Mouse (Mus musculus): ENCODE measurements at regions not wholly inside any gene's neighbourhood (a gene's known extent, or its start where the extent isn't known, plus 50 kb on each side); places are given as distances from the start of the nearest gene placed in this dataset.
"Not testable (repeated sequence)": the region's sequence is repeated elsewhere in the genome, so short reads cannot be mapped to it uniquely, and the experiment has no call there.

DNA sequence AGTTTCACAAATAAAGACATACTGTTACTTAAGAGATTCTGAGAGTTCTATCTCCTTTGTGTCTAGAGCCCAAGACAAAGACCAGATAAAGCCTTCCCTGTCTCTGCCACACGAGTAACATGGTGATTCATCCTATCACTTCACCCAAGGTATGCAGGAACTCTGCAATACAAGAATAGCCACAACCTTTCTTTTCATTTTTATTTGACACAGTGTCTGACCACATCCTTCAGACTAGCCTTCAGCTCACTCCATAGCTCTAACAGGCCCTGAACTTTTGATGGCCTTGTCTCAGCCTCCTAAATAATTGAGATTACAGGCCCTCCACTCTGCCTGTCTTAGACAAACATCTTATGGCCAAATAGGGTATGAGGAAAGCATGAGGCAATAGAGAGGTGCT is 337.6 kb upstream of the Cdh5 start:
- 71% methylated on average over 1 of the region's 1 CpGs for WGBS
- Histone ChIP-seq H3K4me3 (replicated peaks) (no peak overlapping the region), H3K36me3 (no peaks in the 10 kb centered on the region)

DNA sequence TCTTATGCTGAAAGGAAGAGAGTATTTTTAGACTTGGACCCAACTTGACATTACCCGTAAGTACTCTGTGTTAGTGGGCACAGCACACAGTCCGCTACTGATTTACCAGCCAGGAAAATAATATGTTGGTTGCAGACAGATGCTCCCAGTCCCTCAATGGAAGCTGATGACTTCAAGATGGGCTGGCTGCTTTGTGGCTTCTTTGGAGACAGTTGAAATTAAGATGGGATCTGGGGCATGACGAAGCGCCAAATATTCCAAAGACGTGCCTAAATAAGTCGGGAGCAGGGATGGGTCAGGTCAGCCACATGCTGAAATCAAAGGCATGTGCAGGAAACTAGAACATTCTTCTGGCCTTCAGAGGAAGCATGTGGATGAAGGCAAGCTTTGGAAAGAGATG is 321.8 kb upstream of the Cdh5 start:
- no peaks in the 10 kb centered on the region for H3K4me1 ChIP-seq (replicated peaks)
- 91% methylated on average over 6 of the region's 6 CpGs for WGBS
- no peak overlapping the region for H3K4me3 ChIP-seq (replicated peaks)
- H3K9ac ChIP-seq: no peak overlapping the region
- H3K27ac ChIP-seq: no peak overlapping the region
- no peak overlapping the region for H3K4me2 ChIP-seq (replicated peaks)
- no peaks in the 10 kb centered on the region for H3K9me3 ChIP-seq
- ATAC-seq: no peak
- no peaks in the 10 kb centered on the region for H3K27me3 ChIP-seq (replicated peaks)
- H3K36me3 ChIP-seq: no peaks in the 10 kb centered on the region

More for the DNA sequence above, 337.6 kb upstream of the Cdh5 start:
- Histone ChIP-seq H3K9ac (no peak overlapping the region), H3K27me3 (replicated peaks) (no peaks in the 10 kb centered on the region), H3K27ac (no peak overlapping the region), H3K4me1 (replicated peaks) (no peaks in the 10 kb centered on the region), H3K9me3 (no peaks in the 10 kb centered on the region), H3K4me2 (replicated peaks) (no peak overlapping the region)
- ATAC-seq: no peak

DNA sequence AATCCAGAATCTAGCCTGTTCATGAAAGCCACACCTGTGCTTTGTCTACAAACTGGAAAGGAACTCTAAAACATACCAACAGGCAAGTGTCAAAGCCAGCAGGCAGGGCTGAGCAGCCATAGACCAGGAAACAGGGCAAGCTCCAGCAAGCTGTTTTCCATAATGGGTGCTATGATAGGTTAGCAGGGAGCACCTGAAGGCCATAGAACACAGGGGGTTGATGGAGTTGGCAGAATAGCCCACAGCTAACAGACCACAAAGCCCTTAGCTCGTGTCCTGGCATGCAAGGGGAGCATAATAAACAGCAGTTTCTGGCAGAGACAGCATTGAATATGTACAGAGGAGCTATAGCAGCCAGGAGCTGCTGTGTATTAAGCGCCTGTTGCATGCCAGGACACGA is 313.1 kb upstream of the Cdh5 start:
- H3K4me2 ChIP-seq (replicated peaks): no peak overlapping the region
- H3K4me3 ChIP-seq (replicated peaks): no peak overlapping the region
- H3K27me3 ChIP-seq (replicated peaks): no peaks in the 10 kb centered on the region
- no peak for ATAC-seq
- no peak overlapping the region for H3K27ac ChIP-seq
- H3K9me3 ChIP-seq: no peaks in the 10 kb centered on the region
- no peaks in the 10 kb centered on the region for H3K4me1 ChIP-seq (replicated peaks)
- no peaks in the 10 kb centered on the region for H3K36me3 ChIP-seq
- H3K9ac ChIP-seq: no peak overlapping the region
- 74% methylated on average over 3 of the region's 3 CpGs for WGBS

- Histone ChIP-seq H3K27ac (no peak overlapping the region), H3K4me2 (replicated peaks) (no peak overlapping the region), H3K9ac (no peak overlapping the region), H3K9me3 (no peaks in the 10 kb centered on the region), H3K4me1 (replicated peaks) (no peaks in the 10 kb centered on the region), H3K4me3 (replicated peaks) (no peak overlapping the region), H3K36me3 (no peaks in the 10 kb centered on the region), H3K27me3 (replicated peaks) (no peaks in the 10 kb centered on the region)
- no peak for ATAC-seq
- 77% methylated on average over 1 of the region's 1 CpGs for WGBS
Measured at GRCm38 (mm10) chr8:103793331-103793730, 308.1 kb upstream of the Cdh5 start.

DNA sequence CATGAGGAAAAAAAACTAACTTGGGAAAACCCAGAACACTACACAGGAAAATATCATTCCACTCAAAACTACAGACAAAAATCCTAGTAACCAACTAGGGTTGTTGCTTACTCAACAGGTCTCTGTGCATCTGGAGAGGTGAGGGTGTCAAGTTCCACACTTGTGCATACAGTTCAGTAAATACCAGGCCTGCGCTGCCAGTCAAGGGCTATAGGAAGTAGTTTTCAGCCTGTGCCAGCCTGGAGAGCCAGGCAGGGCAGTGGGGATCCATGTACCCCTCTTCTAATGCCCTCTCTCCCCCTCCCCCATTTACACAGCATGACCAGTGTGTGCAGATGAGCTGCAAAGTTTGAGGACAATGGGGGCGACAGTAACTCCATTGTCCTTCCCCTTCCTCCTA is 302.8 kb upstream of the Cdh5 start:
- not testable (repeated sequence) for H3K27me3 ChIP-seq (replicated peaks); H3K4me3 ChIP-seq (replicated peaks); H3K9ac ChIP-seq; H3K9me3 ChIP-seq; ATAC-seq; H3K4me2 ChIP-seq (replicated peaks); H3K27ac ChIP-seq; H3K36me3 ChIP-seq; H3K4me1 ChIP-seq (replicated peaks)
- WGBS: 85% methylated on average over 2 of the region's 2 CpGs

- Histone ChIP-seq H3K27me3 (replicated peaks) (no peaks in the 10 kb centered on the region), H3K4me3 (replicated peaks) (no peak overlapping the region), H3K4me1 (replicated peaks) (no peaks in the 10 kb centered on the region), H3K4me2 (replicated peaks) (no peak overlapping the region), H3K9me3 (no peaks in the 10 kb centered on the region), H3K9ac (no peak overlapping the region), H3K27ac (no peak overlapping the region), H3K36me3 (no peaks in the 10 kb centered on the region)
- 0 out of 2 replicates have a peak, but pooled peaks have one; percentile 31 for ATAC-seq
- 68% methylated on average over 5 of the region's 5 CpGs for WGBS
Measured at GRCm38 (mm10) chr8:103808171-103808570, 293.3 kb upstream of the Cdh5 start.

- Histone ChIP-seq H3K4me3 (replicated peaks) (no peak overlapping the region), H3K9ac (no peak overlapping the region), H3K9me3 (no peaks in the 10 kb centered on the region), H3K27me3 (replicated peaks) (no peaks in the 10 kb centered on the region), H3K36me3 (no peaks in the 10 kb centered on the region), H3K27ac (no peak overlapping the region), H3K4me2 (replicated peaks) (no peak overlapping the region), H3K4me1 (replicated peaks) (0 out of 2 replicates have a peak, but pooled peaks cover 3% of the 10 kb centered on the region)
- 51% methylated on average over 8 of the region's 8 CpGs for WGBS
- ATAC-seq: peak; percentile 70
Measured at GRCm38 (mm10) chr8:103808580-103808979, 292.8 kb upstream of the Cdh5 start.

DNA sequence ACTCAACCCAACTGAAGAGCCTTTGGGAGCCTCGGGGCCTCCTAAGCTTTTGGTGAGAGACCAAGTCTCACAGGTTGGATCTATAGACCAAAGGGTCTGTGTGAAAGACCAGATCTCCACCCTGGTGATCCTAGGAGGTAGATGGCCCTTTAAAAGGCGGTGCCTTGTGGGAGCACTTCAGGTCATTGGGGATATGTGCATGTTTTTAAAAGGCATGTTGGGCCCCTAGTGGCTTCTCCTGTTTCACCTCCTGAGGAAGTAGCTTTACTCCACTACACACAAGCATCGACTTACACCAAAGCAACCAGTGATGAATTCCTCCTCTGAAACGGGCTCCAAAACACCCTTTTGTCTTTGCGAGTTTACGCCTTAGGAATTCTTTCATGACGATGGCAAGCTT is 292.3 kb upstream of the Cdh5 start:
- 67% methylated on average over 7 of the region's 7 CpGs for whole genome bisulfite sequencing
- Histone ChIP-seq H3K9me3 (no peaks in the 10 kb centered on the region), H3K4me3 (replicated peaks) (no peak overlapping the region), H3K4me2 (replicated peaks) (no peak overlapping the region), H3K36me3 (no peaks in the 10 kb centered on the region), H3K27ac (0 out of 2 replicates have a peak overlapping the region, but pooled peaks have one; percentile 41), H3K4me1 (replicated peaks) (0 out of 2 replicates have a peak, but pooled peaks cover 3% of the 10 kb centered on the region), H3K27me3 (replicated peaks) (no peaks in the 10 kb centered on the region), H3K9ac (no peak overlapping the region)
- no peak for ATAC-seq

GRCm38 (mm10) chr8:103813954-103814591 is 287.4 kb upstream of the Cdh5 start:
- Histone ChIP-seq H3K4me3 (replicated peaks) (no peak overlapping the region), H3K27ac (peak overlapping the region; percentile 51; the same call in 1 of the 2 replicates), H3K4me2 (replicated peaks) (no peak overlapping the region), H3K4me1 (replicated peaks) (0 out of 2 replicates have a peak, but pooled peaks cover 9% of the 10 kb centered on the region), H3K27me3 (replicated peaks) (no peaks in the 10 kb centered on the region), H3K9me3 (no peaks in the 10 kb centered on the region), H3K36me3 (no peaks in the 10 kb centered on the region), H3K9ac (no peak overlapping the region)
- 0 out of 2 replicates have a peak, but pooled peaks have one; percentile 17 for ATAC-seq
- WGBS: 38% methylated on average over 10 of the region's 10 CpGs

GRCm38 (mm10) chr8:103816101-103816894 is 285.1 kb upstream of the Cdh5 start:
- ATAC-seq: no peak
- H3K27ac ChIP-seq: no peak overlapping the region
- no peaks in the 10 kb centered on the region for H3K36me3 ChIP-seq
- 54% methylated on average over 15 of the region's 15 CpGs for WGBS
- no peaks in the 10 kb centered on the region for H3K27me3 ChIP-seq (replicated peaks)
- no peak overlapping the region for H3K9ac ChIP-seq
- no peak overlapping the region for H3K4me2 ChIP-seq (replicated peaks)
- 0 out of 2 replicates have a peak, but pooled peaks cover 9% of the 10 kb centered on the region for H3K4me1 ChIP-seq (replicated peaks)
- no peaks in the 10 kb centered on the region for H3K9me3 ChIP-seq
- H3K4me3 ChIP-seq (replicated peaks): no peak overlapping the region

- Histone ChIP-seq H3K27me3 (replicated peaks) (no peaks in the 10 kb centered on the region), H3K4me1 (replicated peaks) (no peaks in the 10 kb centered on the region; the same call in 1 of the 2 replicates), H3K4me2 (replicated peaks) (no peak overlapping the region), H3K9me3 (no peaks in the 10 kb centered on the region), H3K36me3 (no peaks in the 10 kb centered on the region), H3K9ac (no peak overlapping the region), H3K27ac (no peak overlapping the region), H3K4me3 (replicated peaks) (no peak overlapping the region)
- WGBS: 82% methylated on average over 7 of the region's 7 CpGs
- ATAC-seq: no peak
Measured at GRCm38 (mm10) chr8:103823541-103823940, 277.9 kb upstream of the Cdh5 start.

DNA sequence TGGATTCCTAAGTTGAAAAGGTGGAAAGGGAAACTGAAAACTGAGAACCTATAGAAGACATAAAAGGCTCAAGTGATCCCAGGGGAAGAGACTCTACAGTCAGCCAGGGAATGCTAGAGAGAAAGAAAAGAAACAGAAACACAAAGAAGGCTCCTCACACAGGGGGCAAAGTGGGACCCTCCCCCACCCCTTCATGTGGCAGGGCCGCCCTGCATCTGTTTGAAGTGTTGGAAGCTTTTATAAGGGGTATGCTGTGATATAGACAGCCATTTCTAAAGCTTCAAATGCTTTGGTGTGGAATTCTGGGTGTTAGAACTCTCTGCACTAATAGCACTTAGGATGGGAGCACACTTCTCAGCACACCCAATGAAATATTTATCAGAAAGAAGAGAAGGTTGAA is 276.7 kb upstream of the Cdh5 start:
- H3K4me3 ChIP-seq (replicated peaks): no peak overlapping the region
- H3K36me3 ChIP-seq: no peaks in the 10 kb centered on the region
- no peaks in the 10 kb centered on the region for H3K27me3 ChIP-seq (replicated peaks)
- 71% methylated on average over 1 of the region's 1 CpGs for WGBS
- H3K4me2 ChIP-seq (replicated peaks): no peak overlapping the region
- no peak for ATAC-seq
- no peak overlapping the region for H3K9ac ChIP-seq
- H3K27ac ChIP-seq: 0 out of 2 replicates have a peak overlapping the region, but pooled peaks have one; percentile 7
- H3K4me1 ChIP-seq (replicated peaks): no peaks in the 10 kb centered on the region; the same call in 1 of the 2 replicates
- no peaks in the 10 kb centered on the region for H3K9me3 ChIP-seq

Data from intestine, embryonic 15.5 days (tissue).